Mouse (Mus musculus): ENCODE data around the gene Hnrnpll. TPM values are rescaled to one million over a fixed set of nuclear protein-coding genes. Genes with fewer than 3 reads are reported as not detected.
A peak's percentile ranks its signal among the peaks of the same experiment; 100 is the strongest.
"Not testable (repeated sequence)": the region's sequence is repeated elsewhere in the genome, so short reads cannot be mapped to it uniquely, and the experiment has no call there.

Gene Hnrnpll
- polyA plus RNA-seq, 1 experiment from 2014 or later, result 57.2 TPM

DNA sequence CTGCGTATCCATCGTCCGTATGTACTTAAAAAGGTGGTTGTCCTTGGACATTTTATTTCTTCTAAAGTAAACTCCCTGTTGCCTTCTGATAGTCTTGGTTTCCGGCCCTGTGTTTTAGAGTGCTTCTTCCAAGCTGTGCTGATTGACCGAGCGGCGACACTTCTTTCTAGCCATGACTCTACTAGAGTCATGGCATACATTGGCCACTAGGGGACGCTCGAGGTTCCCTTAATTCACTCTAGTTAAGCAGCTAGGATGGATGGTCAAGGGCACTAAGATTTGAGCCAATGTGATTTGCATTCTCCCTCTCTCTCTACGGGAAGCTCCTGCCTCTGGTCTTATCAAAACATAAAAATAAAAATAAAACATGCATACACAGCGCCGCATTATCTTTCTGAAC lies 44.7 kb downstream of the Hnrnpll start:
- 44% methylated on average over 12 of the region's 12 CpGs for WGBS
- Histone ChIP-seq H3K27ac (ENCODE audit: low read depth, low read length) (no peak overlapping the region), H3K4me2 (no peak overlapping the region), H3K27me3 (replicated peaks; ENCODE audit: control insufficient read depth, insufficient read depth, low read length) (no peaks in the 10 kb centered on the region), H3K4me3 (ENCODE audit: low read depth, low read length) (no peak overlapping the region), H3K36me3 (ENCODE audit: control insufficient read depth, insufficient read depth, low read length) (no peaks in the 10 kb centered on the region), H3K4me1 (replicated peaks; ENCODE audit: control insufficient read depth, insufficient read depth, low read length) (peaks cover 31% of the 10 kb centered on the region), H3K9me3 (ENCODE audit: control insufficient read depth, low read length) (no peaks in the 10 kb centered on the region), H3K9ac (ENCODE audit: low read depth, low read length) (no peak overlapping the region)
- ATAC-seq (replicated peaks; ENCODE audit: low FRiP score), result no peak
- DNase-seq (ENCODE audit: low spot score), result no peak

DNA sequence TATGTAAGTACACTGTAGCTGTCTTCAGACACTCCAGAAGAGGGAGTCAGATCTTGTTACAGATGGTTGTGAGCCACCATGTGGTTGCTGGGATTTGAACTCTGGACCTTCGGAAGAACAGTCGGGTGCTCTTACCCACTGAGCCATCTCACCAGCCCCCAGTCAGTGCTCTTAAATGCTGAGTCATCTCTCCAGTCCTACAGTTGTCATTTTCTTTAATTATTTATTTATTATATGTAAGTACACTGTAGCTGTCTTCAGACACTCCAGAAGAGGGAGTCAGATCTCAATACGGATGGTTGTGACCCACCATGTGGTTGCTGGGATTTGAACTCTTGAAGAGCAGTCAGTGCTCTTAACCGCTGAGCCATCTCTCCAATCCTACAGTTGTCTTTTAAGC lies 45.7 kb downstream of the Hnrnpll start:
- H3K27me3 ChIP-seq (replicated peaks; ENCODE audit: control insufficient read depth, insufficient read depth, low read length); H3K9ac ChIP-seq (ENCODE audit: low read depth, low read length); H3K4me2 ChIP-seq; H3K36me3 ChIP-seq (ENCODE audit: control insufficient read depth, insufficient read depth, low read length); ATAC-seq (replicated peaks; ENCODE audit: low FRiP score); H3K9me3 ChIP-seq (ENCODE audit: control insufficient read depth, low read length); DNase-seq (ENCODE audit: low spot score); H3K27ac ChIP-seq (ENCODE audit: low read depth, low read length); H3K4me3 ChIP-seq (ENCODE audit: low read depth, low read length): not testable (repeated sequence)
- 89% methylated on average over 4 of the region's 4 CpGs for WGBS
- H3K4me1 ChIP-seq (replicated peaks; ENCODE audit: control insufficient read depth, insufficient read depth, low read length), result peaks cover 31% of the 10 kb centered on the region

DNA sequence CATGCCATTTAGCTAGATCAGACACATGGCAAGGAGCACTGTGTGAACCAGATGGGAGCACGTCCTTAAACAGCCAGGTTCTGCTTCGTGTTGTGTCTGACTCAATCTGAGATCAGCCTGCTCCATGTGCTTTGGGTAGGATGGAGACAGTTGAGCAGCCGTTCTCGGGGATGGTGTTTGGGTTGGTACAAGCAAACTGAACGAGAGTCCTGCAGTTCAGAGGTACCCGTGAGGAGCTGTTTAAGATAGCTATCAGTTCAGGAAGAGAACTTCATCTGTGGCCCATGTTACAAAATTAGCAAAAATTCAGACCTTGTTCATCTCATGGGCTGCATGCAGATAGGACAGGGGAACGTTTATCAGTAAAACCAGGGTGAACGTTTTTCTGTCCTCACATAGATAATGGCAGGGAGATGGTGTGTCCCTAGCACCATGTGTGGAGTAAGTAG lies 47.7 kb downstream of the Hnrnpll start:
- 45% methylated on average over 8 of the region's 8 CpGs for WGBS
- Histone ChIP-seq H3K36me3 (ENCODE audit: control insufficient read depth, insufficient read depth, low read length) (no peaks in the 10 kb centered on the region), H3K4me1 (replicated peaks; ENCODE audit: control insufficient read depth, insufficient read depth, low read length) (peaks cover 31% of the 10 kb centered on the region), H3K4me2 (peak overlapping the region; percentile 54), H3K27me3 (replicated peaks; ENCODE audit: control insufficient read depth, insufficient read depth, low read length) (no peaks in the 10 kb centered on the region), H3K9ac (ENCODE audit: low read depth, low read length) (no peak overlapping the region), H3K4me3 (ENCODE audit: low read depth, low read length) (0 out of 2 replicates have a peak overlapping the region, but pooled peaks have one; percentile 12), H3K27ac (ENCODE audit: low read depth, low read length) (peak overlapping the region; percentile 21; the same call in 1 of the 2 replicates), H3K9me3 (ENCODE audit: control insufficient read depth, low read length) (no peaks in the 10 kb centered on the region)
- DNase-seq (ENCODE audit: low spot score) (no peak), ATAC-seq (replicated peaks; ENCODE audit: low FRiP score) (peak; percentile 93)

DNA sequence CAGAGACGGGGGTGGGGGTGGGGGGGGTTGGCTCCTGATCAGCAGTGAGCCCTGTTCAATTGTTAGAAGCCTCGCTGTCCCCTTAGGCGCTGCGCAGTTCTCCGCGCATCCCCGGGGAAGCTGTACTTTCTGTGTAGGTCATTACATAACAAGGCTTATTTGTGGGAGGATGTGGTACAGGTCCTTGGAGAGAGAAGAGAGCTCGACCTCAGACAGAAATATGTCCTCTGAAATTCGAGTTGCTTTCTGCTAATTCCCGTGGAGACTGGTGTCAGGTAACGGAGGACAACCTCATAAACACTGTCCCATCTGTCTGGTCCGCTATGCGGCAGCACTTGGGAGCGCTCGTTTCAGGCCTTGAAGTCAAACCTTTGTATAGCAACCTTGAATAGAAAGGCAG lies 52.2 kb downstream of the Hnrnpll start:
- WGBS, result 38% methylated on average over 15 of the region's 15 CpGs
- H3K36me3 ChIP-seq (ENCODE audit: control insufficient read depth, insufficient read depth, low read length), result no peaks in the 10 kb centered on the region
- no peaks in the 10 kb centered on the region for H3K9me3 ChIP-seq (ENCODE audit: control insufficient read depth, low read length)
- peaks cover 9% of the 10 kb centered on the region for H3K4me1 ChIP-seq (replicated peaks; ENCODE audit: control insufficient read depth, insufficient read depth, low read length)
- no peak overlapping the region for H3K9ac ChIP-seq (ENCODE audit: low read depth, low read length)
- DNase-seq (ENCODE audit: low spot score), result no peak
- H3K4me2 ChIP-seq, result no peak overlapping the region
- ATAC-seq (replicated peaks; ENCODE audit: low FRiP score), result no peak
- no peaks in the 10 kb centered on the region for H3K27me3 ChIP-seq (replicated peaks; ENCODE audit: control insufficient read depth, insufficient read depth, low read length)
- no peak overlapping the region for H3K4me3 ChIP-seq (ENCODE audit: low read depth, low read length)
- no peak overlapping the region for H3K27ac ChIP-seq (ENCODE audit: low read depth, low read length)

DNA sequence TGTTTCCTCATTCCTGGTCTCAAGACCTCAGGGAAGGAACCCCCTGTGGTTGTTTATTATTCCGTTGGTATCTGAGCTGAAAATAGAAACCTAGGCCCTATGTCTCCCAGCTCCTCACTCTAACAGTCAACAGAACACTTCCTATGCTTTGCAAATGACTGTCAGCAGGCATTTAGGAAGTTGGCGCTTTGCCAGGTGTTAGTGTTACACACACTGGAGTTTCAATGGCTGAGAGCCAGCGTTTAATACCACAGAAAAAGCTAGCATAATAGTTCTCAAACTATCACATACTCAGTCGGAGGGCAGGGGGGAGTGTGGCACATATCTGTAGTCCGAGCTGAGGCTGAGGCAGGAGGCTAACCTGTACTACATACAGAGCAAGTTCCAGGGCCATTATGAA lies 53.3 kb downstream of the Hnrnpll start:
- Histone ChIP-seq H3K27ac (ENCODE audit: low read depth, low read length) (no peak overlapping the region), H3K9me3 (ENCODE audit: control insufficient read depth, low read length) (no peaks in the 10 kb centered on the region), H3K4me1 (replicated peaks; ENCODE audit: control insufficient read depth, insufficient read depth, low read length) (0 out of 2 replicates have a peak, but pooled peaks cover 2% of the 10 kb centered on the region), H3K27me3 (replicated peaks; ENCODE audit: control insufficient read depth, insufficient read depth, low read length) (no peaks in the 10 kb centered on the region), H3K36me3 (ENCODE audit: control insufficient read depth, insufficient read depth, low read length) (no peaks in the 10 kb centered on the region), H3K4me2 (no peak overlapping the region), H3K9ac (ENCODE audit: low read depth, low read length) (no peak overlapping the region), H3K4me3 (ENCODE audit: low read depth, low read length) (no peak overlapping the region)
- no peak for ATAC-seq (replicated peaks; ENCODE audit: low FRiP score)
- DNase-seq (ENCODE audit: low spot score), result no peak
- 43% methylated on average over 5 of the region's 5 CpGs for whole genome bisulfite sequencing

DNA sequence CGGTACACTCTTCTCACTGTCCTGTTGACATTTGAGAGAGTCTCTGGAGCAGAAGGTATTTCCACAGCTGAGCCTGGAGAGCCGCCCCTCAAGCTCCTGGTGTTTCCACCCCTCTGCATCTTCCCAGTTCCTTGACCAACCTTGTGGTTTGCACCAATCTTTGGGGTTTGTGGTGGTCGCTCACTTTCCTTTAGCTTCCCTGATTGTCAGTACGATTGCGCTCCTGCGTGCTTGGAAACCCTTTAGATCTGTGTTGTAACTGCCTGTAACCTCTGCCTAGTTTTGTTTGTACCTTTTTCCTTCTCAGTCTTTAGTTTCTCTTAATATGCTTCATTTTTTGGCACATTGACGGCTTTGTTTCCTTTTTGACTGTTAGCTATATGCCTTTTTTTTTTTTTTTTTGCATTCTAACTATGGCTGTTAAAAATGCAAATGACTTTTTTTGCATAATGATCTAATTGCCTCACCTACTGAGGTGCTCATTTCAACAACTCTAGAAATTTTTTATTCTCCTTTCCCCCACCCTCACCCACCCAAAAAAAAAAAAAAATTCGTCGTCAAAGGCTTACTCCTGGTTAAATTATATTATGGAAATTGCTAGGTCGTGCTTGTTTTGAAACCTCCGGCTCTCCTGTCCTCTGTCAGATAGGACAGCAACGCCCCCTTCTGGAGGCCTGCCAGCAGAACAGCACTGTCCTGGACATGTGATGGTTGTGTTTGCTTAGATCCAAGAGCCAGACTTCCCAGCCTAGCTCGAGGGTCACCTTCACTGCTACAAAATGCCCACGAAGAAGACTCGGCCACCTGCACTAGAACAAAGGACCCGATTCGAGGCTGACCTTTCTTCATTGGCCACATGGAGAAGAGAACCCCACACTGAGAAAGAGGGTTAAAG lies 57.5 kb downstream of the Hnrnpll start:
- ATAC-seq (replicated peaks; ENCODE audit: low FRiP score) (peak; percentile 81), DNase-seq (ENCODE audit: low spot score) (peak; percentile 63)
- peak overlapping the region; percentile 20 for H3K4me2 ChIP-seq
- no peak overlapping the region for H3K9ac ChIP-seq (ENCODE audit: low read depth, low read length)
- no peaks in the 10 kb centered on the region for H3K27me3 ChIP-seq (replicated peaks; ENCODE audit: control insufficient read depth, insufficient read depth, low read length)
- no peaks in the 10 kb centered on the region for H3K36me3 ChIP-seq (ENCODE audit: control insufficient read depth, insufficient read depth, low read length)
- H3K4me3 ChIP-seq (ENCODE audit: low read depth, low read length), result no peak overlapping the region
- H3K9me3 ChIP-seq (ENCODE audit: control insufficient read depth, low read length), result no peaks in the 10 kb centered on the region
- 39% methylated on average over 17 of the region's 17 CpGs for WGBS
- H3K27ac ChIP-seq (ENCODE audit: low read depth, low read length), result no peak overlapping the region
- H3K4me1 ChIP-seq (replicated peaks; ENCODE audit: control insufficient read depth, insufficient read depth, low read length), result no peaks in the 10 kb centered on the region

DNA sequence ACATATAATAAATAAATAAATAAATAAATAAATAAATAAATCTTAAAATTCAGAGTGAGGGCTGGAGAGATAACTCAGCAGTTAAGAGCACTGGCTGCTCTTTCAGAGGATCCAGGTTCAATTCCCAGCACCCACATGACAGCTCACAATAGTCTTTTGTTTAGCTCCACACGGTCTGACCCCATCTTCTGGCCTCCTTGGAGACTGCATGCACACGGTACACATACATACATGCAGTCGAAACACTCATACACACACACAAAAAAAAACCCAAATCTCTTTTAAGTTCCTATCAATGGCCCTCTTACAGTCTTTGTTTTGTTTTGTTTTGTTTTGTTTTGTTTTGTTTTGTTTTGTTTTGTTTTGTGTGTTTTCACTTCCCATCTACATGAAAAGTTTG lies 58.3 kb downstream of the Hnrnpll start:
- 93% methylated on average over 3 of the region's 3 CpGs for WGBS
- not testable (repeated sequence) for DNase-seq (ENCODE audit: low spot score)

DNA sequence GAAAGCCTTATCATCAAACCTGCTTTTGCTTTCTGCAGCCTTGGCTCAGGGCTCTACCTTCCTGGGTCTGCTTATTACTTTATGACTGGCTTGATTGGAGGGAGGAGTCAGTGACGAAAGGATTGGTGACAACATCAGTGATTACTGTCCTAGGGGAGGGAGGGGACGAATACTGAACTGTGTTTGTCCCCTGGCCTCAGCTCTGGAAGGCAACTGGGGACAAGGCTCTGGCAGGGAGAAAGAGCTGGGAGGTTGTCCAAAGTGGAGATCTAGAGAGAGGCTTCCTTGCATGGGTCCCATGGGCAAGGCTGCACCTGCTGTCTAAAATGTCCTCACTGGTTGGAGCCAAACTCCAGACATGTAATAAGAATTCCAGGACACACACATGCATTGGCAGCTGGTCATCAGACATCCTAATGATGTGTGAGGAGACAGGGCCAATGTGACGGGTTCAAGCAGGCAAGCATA lies 59.7 kb downstream of the Hnrnpll start:
- H3K27ac ChIP-seq (ENCODE audit: low read depth, low read length), result no peak overlapping the region
- no peaks in the 10 kb centered on the region for H3K27me3 ChIP-seq (replicated peaks; ENCODE audit: control insufficient read depth, insufficient read depth, low read length)
- no peak overlapping the region for H3K4me2 ChIP-seq
- H3K36me3 ChIP-seq (ENCODE audit: control insufficient read depth, insufficient read depth, low read length), result no peaks in the 10 kb centered on the region
- H3K9ac ChIP-seq (ENCODE audit: low read depth, low read length), result no peak overlapping the region
- ATAC-seq (replicated peaks; ENCODE audit: low FRiP score) (no peak), DNase-seq (ENCODE audit: low spot score) (no peak)
- WGBS, result 74% methylated on average over 3 of the region's 3 CpGs
- H3K4me3 ChIP-seq (ENCODE audit: low read depth, low read length), result no peak overlapping the region
- H3K4me1 ChIP-seq (replicated peaks; ENCODE audit: control insufficient read depth, insufficient read depth, low read length), result no peaks in the 10 kb centered on the region
- no peaks in the 10 kb centered on the region for H3K9me3 ChIP-seq (ENCODE audit: control insufficient read depth, low read length)

More for the DNA sequence above, 58.3 kb downstream of the Hnrnpll start:
- H3K4me2 ChIP-seq; H3K9ac ChIP-seq (ENCODE audit: low read depth, low read length); H3K27me3 ChIP-seq (replicated peaks; ENCODE audit: control insufficient read depth, insufficient read depth, low read length); H3K4me3 ChIP-seq (ENCODE audit: low read depth, low read length); H3K27ac ChIP-seq (ENCODE audit: low read depth, low read length); H3K36me3 ChIP-seq (ENCODE audit: control insufficient read depth, insufficient read depth, low read length); ATAC-seq (replicated peaks; ENCODE audit: low FRiP score); H3K9me3 ChIP-seq (ENCODE audit: control insufficient read depth, low read length); H3K4me1 ChIP-seq (replicated peaks; ENCODE audit: control insufficient read depth, insufficient read depth, low read length): not testable (repeated sequence)

DNA sequence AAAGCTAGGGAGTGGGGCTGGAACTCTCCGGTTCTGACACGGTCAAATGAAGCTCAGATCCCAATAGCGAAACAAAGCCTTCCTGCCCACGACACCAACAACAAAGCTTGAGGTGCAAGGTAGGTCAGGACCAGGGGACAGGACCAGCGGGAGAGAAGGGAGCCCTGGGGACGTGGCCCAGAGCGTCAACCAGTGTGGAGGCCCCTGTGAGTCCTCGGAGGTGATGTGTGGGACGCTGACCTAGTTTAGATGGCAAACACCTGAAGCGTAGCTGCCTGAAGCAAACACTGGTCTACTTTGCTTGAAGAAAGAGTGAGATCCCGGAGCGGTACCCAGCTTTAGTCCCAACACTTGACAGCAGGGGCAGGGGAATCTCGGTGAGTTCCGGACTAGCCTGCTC lies 62.5 kb downstream of the Hnrnpll start:
- H3K4me3 ChIP-seq (ENCODE audit: low read depth, low read length), result no peak overlapping the region
- H3K9ac ChIP-seq (ENCODE audit: low read depth, low read length), result no peak overlapping the region
- 88% methylated on average over 14 of the region's 14 CpGs for WGBS

More for the DNA sequence above, 62.5 kb downstream of the Hnrnpll start:
- Histone ChIP-seq H3K27me3 (replicated peaks; ENCODE audit: control insufficient read depth, insufficient read depth, low read length) (no peaks in the 10 kb centered on the region), H3K4me2 (no peak overlapping the region), H3K36me3 (ENCODE audit: control insufficient read depth, insufficient read depth, low read length) (no peaks in the 10 kb centered on the region), H3K27ac (ENCODE audit: low read depth, low read length) (no peak overlapping the region), H3K4me1 (replicated peaks; ENCODE audit: control insufficient read depth, insufficient read depth, low read length) (no peaks in the 10 kb centered on the region), H3K9me3 (ENCODE audit: control insufficient read depth, low read length) (no peaks in the 10 kb centered on the region)
- no peak for ATAC-seq (replicated peaks; ENCODE audit: low FRiP score)
- no peak for DNase-seq (ENCODE audit: low spot score)
